Mouse (Mus musculus): ENCODE measurements around the gene Plk5.

- TF ChIP-seq CTCF (IDR thresholded peaks at IDR 0.05): no peak; the same call in 1 of the 2 replicates
- no peak for TF ChIP-seq EP300 (IDR thresholded peaks at IDR 0.05)
Measured at GRCm38 (mm10) chr10:80387522-80387959, 31.3 kb downstream of the Plk5 start, which contains the start of gene Mex3d.

All from lung, postnatal 0 days (tissue).